Mouse (Mus musculus): ENCODE measurements at regions not wholly inside any gene's neighbourhood (a gene's known extent, or its start where the extent isn't known, plus 50 kb on each side); places are given as distances from the start of the nearest gene placed in this dataset.

GRCm38 (mm10) chr9:76653311-76653710 is 86.4 kb upstream of the Fam83b start:
- no peak overlapping the region for H3K9ac ChIP-seq (replicated peaks; ENCODE audit: low read depth, low read length)
- no peak overlapping the region for H3K4me2 ChIP-seq (ENCODE audit: low read length)
- no peaks in the 10 kb centered on the region for H3K27me3 ChIP-seq (replicated peaks; ENCODE audit: control insufficient read depth, insufficient read depth, low read length)
- no peaks in the 10 kb centered on the region for H3K36me3 ChIP-seq (ENCODE audit: control insufficient read depth, insufficient read depth)
- no peak overlapping the region for H3K27ac ChIP-seq (ENCODE audit: low read length)
- ATAC-seq: no peak
- no peak overlapping the region for H3K4me3 ChIP-seq (replicated peaks; ENCODE audit: low read length)
- H3K9me3 ChIP-seq (ENCODE audit: control insufficient read depth, low read length): no peaks in the 10 kb centered on the region
- 84% methylated on average over 2 of the region's 2 CpGs for WGBS
- H3K4me1 ChIP-seq (replicated peaks; ENCODE audit: control insufficient read depth, insufficient read depth, low read length): no peaks in the 10 kb centered on the region

- Histone ChIP-seq H3K4me1 (replicated peaks; ENCODE audit: control insufficient read depth, insufficient read depth, low read length) (no peaks in the 10 kb centered on the region), H3K27ac (ENCODE audit: low read length) (no peak overlapping the region), H3K4me3 (replicated peaks; ENCODE audit: low read length) (no peak overlapping the region), H3K9me3 (ENCODE audit: control insufficient read depth, low read length) (no peaks in the 10 kb centered on the region), H3K27me3 (replicated peaks; ENCODE audit: control insufficient read depth, insufficient read depth, low read length) (no peaks in the 10 kb centered on the region), H3K9ac (replicated peaks; ENCODE audit: low read depth, low read length) (no peak overlapping the region), H3K4me2 (ENCODE audit: low read length) (no peak overlapping the region), H3K36me3 (ENCODE audit: control insufficient read depth, insufficient read depth) (no peaks in the 10 kb centered on the region)
- no peak for ATAC-seq
- 95% methylated on average over 1 of the region's 1 CpGs for WGBS
Observed at GRCm38 (mm10) chr9:76649484-76649883, 82.6 kb upstream of the Fam83b start.

GRCm38 (mm10) chr9:76646383-76646782 is 79.5 kb upstream of the Fam83b start:
- Histone ChIP-seq H3K27me3 (replicated peaks; ENCODE audit: control insufficient read depth, insufficient read depth, low read length) (no peaks in the 10 kb centered on the region), H3K4me2 (ENCODE audit: low read length) (no peak overlapping the region), H3K36me3 (ENCODE audit: control insufficient read depth, insufficient read depth) (no peaks in the 10 kb centered on the region), H3K9me3 (ENCODE audit: control insufficient read depth, low read length) (no peaks in the 10 kb centered on the region), H3K27ac (ENCODE audit: low read length) (no peak overlapping the region), H3K4me3 (replicated peaks; ENCODE audit: low read length) (no peak overlapping the region), H3K9ac (replicated peaks; ENCODE audit: low read depth, low read length) (no peak overlapping the region), H3K4me1 (replicated peaks; ENCODE audit: control insufficient read depth, insufficient read depth, low read length) (no peaks in the 10 kb centered on the region)
- ATAC-seq: peak; percentile 45; the same call in 1 of the 2 replicates
